In genomic region chr6:54485000-54485399, GRCm38 (mm10) we compare ENCODE assay signal across 8 mouse cellular contexts. TPM values are rescaled to one million over a fixed set of nuclear protein-coding genes. Genes with fewer than 3 reads are reported as not detected.
DNase-seq lines count a peak whose midpoint lies in the region; ATAC-seq and TF ChIP-seq lines count a peak whose summit lies in the region.

No protein-coding gene starts in this region.

- H3K9me3 ChIP-seq in heart, embryonic 10.5 days: no peaks in the 10 kb centered on the region
- no peaks in the 10 kb centered on the region for H3K9me3 ChIP-seq in intestine, postnatal 0 days (ENCODE audit: control insufficient read depth)
- H3K9me3 ChIP-seq in stomach, embryonic 16.5 days (replicated peaks; ENCODE audit: control insufficient read depth, low read length): no peaks in the 10 kb centered on the region

- TF ChIP-seq EP300 in heart, adult 2 months (IDR thresholded peaks at IDR 0.05; ENCODE audit: insufficient read depth, low read depth, low read length): no peak

- no peak overlapping the region for H3K9ac ChIP-seq in heart, adult 2 months (ENCODE audit: low read depth, low read length)
- H3K9ac ChIP-seq in intestine, postnatal 0 days (ENCODE audit: low read depth, low read length): no peak overlapping the region
- peak overlapping the region; percentile 54; the same call in 1 of the 2 replicates for H3K9ac ChIP-seq in stomach, embryonic 16.5 days (ENCODE audit: low read length)

- peaks cover 33% of the 10 kb centered on the region for H3K27me3 ChIP-seq in heart, embryonic 10.5 days (ENCODE audit: insufficient read depth, poor library complexity, severe bottlenecking)
- H3K27me3 ChIP-seq in heart, adult 2 months (ENCODE audit: control insufficient read depth, insufficient read depth, low read length): no peaks in the 10 kb centered on the region
- no peaks in the 10 kb centered on the region for H3K27me3 ChIP-seq in intestine, postnatal 0 days (replicated peaks; ENCODE audit: control insufficient read depth, insufficient read depth, low read length)
- H3K27me3 ChIP-seq in stomach, embryonic 16.5 days (ENCODE audit: control insufficient read depth, insufficient read depth, low read length): no peaks in the 10 kb centered on the region

- TF ChIP-seq POLR2A in heart, adult 2 months (IDR thresholded peaks at IDR 0.05; ENCODE audit: insufficient read depth, low read depth, low read length): no peak

- WGBS in heart, embryonic 10.5 days: 26% methylated on average over 12 of the region's 12 CpGs
- 78% methylated on average over 11 of the region's 12 CpGs for WGBS in heart, adult 2 months
- WGBS in intestine, postnatal 0 days: 30% methylated on average over 12 of the region's 12 CpGs
- 32% methylated on average over 12 of the region's 12 CpGs for WGBS in stomach, embryonic 16.5 days

- no peak for TF ChIP-seq CTCF in heart, adult 2 months (IDR thresholded peaks at IDR 0.05)
- TF ChIP-seq CTCF in intestine, postnatal 0 days (IDR thresholded peaks at IDR 0.05; ENCODE audit: low read depth): no peak

- H3K27ac ChIP-seq in heart, embryonic 10.5 days: peak overlapping the region; percentile 77
- H3K27ac ChIP-seq in heart, adult 2 months: no peak overlapping the region
- no peak overlapping the region for H3K27ac ChIP-seq in intestine, postnatal 0 days (ENCODE audit: low read depth, low read length)
- H3K27ac ChIP-seq in stomach, embryonic 16.5 days (ENCODE audit: low read length): no peak overlapping the region

- peak overlapping the region; percentile 63 for H3K4me3 ChIP-seq in heart, embryonic 10.5 days
- no peak overlapping the region for H3K4me3 ChIP-seq in heart, adult 2 months
- H3K4me3 ChIP-seq in intestine, postnatal 0 days (ENCODE audit: low read depth, low read length): no peak overlapping the region
- H3K4me3 ChIP-seq in stomach, embryonic 16.5 days (replicated peaks; ENCODE audit: low read length): peak overlapping the region; percentile 32

- H3K4me1 ChIP-seq in heart, embryonic 10.5 days: peaks cover 14% of the 10 kb centered on the region
- H3K4me1 ChIP-seq in heart, adult 2 months (ENCODE audit: control insufficient read depth, insufficient read depth, low read length): peaks cover 2% of the 10 kb centered on the region; the same call in 1 of the 2 replicates
- H3K4me1 ChIP-seq in intestine, postnatal 0 days (replicated peaks; ENCODE audit: control insufficient read depth, insufficient read depth, low read length): no peaks in the 10 kb centered on the region
- H3K4me1 ChIP-seq in stomach, embryonic 16.5 days (ENCODE audit: control insufficient read depth, insufficient read depth, low read length): no peaks in the 10 kb centered on the region

- ATAC-seq in intestine, postnatal 0 days: no peak
- ATAC-seq in stomach, embryonic 16.5 days (ENCODE audit: insufficient read depth, low FRiP score): peak; percentile 59; the same call in 1 of the 2 replicates

- H3K4me2 ChIP-seq in intestine, postnatal 0 days (replicated peaks; ENCODE audit: low read depth): 0 out of 2 replicates have a peak overlapping the region, but pooled peaks have one; percentile 43
- peak overlapping the region; percentile 58 for H3K4me2 ChIP-seq in stomach, embryonic 16.5 days (ENCODE audit: low read depth, low read length)

- intact Hi-C loops in heart, adult 2 months (cut with DNase I): loop anchor here (2.0 kb wide), 1 partner anchor 22 kb away; no protein-coding TSS in a partner anchor

- no peaks in the 10 kb centered on the region; the same call in 1 of the 2 replicates for H3K36me3 ChIP-seq in heart, embryonic 10.5 days
- H3K36me3 ChIP-seq in heart, adult 2 months (ENCODE audit: control insufficient read depth, insufficient read depth, low read length): no peaks in the 10 kb centered on the region
- H3K36me3 ChIP-seq in intestine, postnatal 0 days (ENCODE audit: control insufficient read depth, insufficient read depth): peaks cover 6% of the 10 kb centered on the region; the same call in 1 of the 2 replicates
- H3K36me3 ChIP-seq in stomach, embryonic 16.5 days (ENCODE audit: control insufficient read depth, insufficient read depth, low read length): no peaks in the 10 kb centered on the region

- H3K79me2 ChIP-seq in heart, adult 2 months (replicated peaks; ENCODE audit: control insufficient read depth, insufficient read depth, low read length): no peaks in the 10 kb centered on the region

- DNase-seq in heart, embryonic 10.5 days (ENCODE audit: low spot score): no peak
- no peak for DNase-seq in heart, adult 2 months
- DNase-seq in testis, postnatal 14 days (ENCODE audit: low spot score): peak; percentile 30
- no peak for DNase-seq in testis, postnatal 10 days (ENCODE audit: low spot score)
- DNase-seq in c-Kit-positive CD71-positive TER-119-positive erythroid progenitor cells, embryonic 14.5 days (ENCODE audit: low spot score): no peak
- DNase-seq in frontal cortex, postnatal 10 days (ENCODE audit: low spot score in 2 of 2): no peak

RNA-seq across cellular contexts. Expression of gene Wipf3, which starts 55.6 kb away (rescaled TPM):
- polyA plus RNA-seq in heart, embryonic 10.5 days (2016; fragmentation: Nextera tagmentation; extraction: Ambion mirVana): 1.0 and 1.8 TPM in 2 replicates
- total RNA-seq in heart, adult 2 months (2021): 10 to 100 TPM; 26.3 to 47.2 TPM
- 12.2 and 14.0 TPM in 2 replicates for polyA plus RNA-seq in heart, adult 2 months (2012; rRNA removed)
- 4.5 and 5.7 TPM in 2 replicates for polyA plus RNA-seq in intestine, postnatal 0 days (2015; fragmentation: Nextera tagmentation; extraction: Ambion mirVana)
- polyA plus RNA-seq in stomach, embryonic 16.5 days (2015; fragmentation: Nextera tagmentation; extraction: Ambion mirVana): 0.85 and 1.0 TPM in 2 replicates

Comparison
In these comparisons a context has a peak if more than half of its experiments do, and no peak if none do; other contexts are left out.
1. H3K4me3 ChIP-seq: peak in heart, embryonic 10.5 days (single experiment) and stomach, embryonic 16.5 days (single experiment); none in heart, adult 2 months (single experiment) and intestine, postnatal 0 days (single experiment).